Mouse (Mus musculus): ENCODE results near the gene Cct7. TPM values are rescaled to one million over a fixed set of nuclear protein-coding genes. Genes with fewer than 3 reads are reported as not detected.
"Not testable (repeated sequence)": the region's sequence is repeated elsewhere in the genome, so short reads cannot be mapped to it uniquely, and the experiment has no call there.

Cct7 gene
- polyA plus RNA-seq, 1 experiment from 2014 or later, result 157 TPM

- ATAC-seq, result no peak
- TF ChIP-seq EP300 (IDR thresholded peaks at IDR 0.05; ENCODE audit: low read depth) (no peak), CTCF (IDR thresholded peaks at IDR 0.05; ENCODE audit: low read depth) (no peak)
Observed at GRCm38 (mm10) chr6:85436631-85437030, 14.7 kb upstream of the Cct7 start.

GRCm38 (mm10) chr6:85441142-85441541 lies 10.2 kb upstream of the Cct7 start:
- Histone ChIP-seq H3K27me3 (ENCODE audit: insufficient read depth, low read length) (no peaks in the 10 kb centered on the region), H3K9ac (replicated peaks) (no peak overlapping the region), H3K4me2 (ENCODE audit: low read depth, low read length) (no peak overlapping the region), H3K4me3 (ENCODE audit: low read depth, low read length) (no peak overlapping the region), H3K4me1 (ENCODE audit: insufficient read depth) (no peaks in the 10 kb centered on the region), H3K27ac (ENCODE audit: low read depth) (no peak overlapping the region), H3K9me3 (ENCODE audit: low read length) (no peaks in the 10 kb centered on the region), H3K36me3 (replicated peaks; ENCODE audit: insufficient read depth, low read length) (peaks cover 25% of the 10 kb centered on the region)
- no peak for DNase-seq
- no peak for TF ChIP-seq EP300 (IDR thresholded peaks at IDR 0.05; ENCODE audit: low read depth)
- no peak for TF ChIP-seq CTCF (IDR thresholded peaks at IDR 0.05; ENCODE audit: low read depth)
- 74% methylated on average over 4 of the region's 4 CpGs for WGBS (ENCODE audit: insufficient replicate concordance)
- no peak for ATAC-seq

More at GRCm38 (mm10) chr6:85436631-85437030, 14.7 kb upstream of the Cct7 start:
- Histone ChIP-seq H3K9me3 (ENCODE audit: low read length) (no peaks in the 10 kb centered on the region), H3K27me3 (ENCODE audit: insufficient read depth, low read length) (no peaks in the 10 kb centered on the region), H3K4me1 (ENCODE audit: insufficient read depth) (peaks cover 13% of the 10 kb centered on the region), H3K4me3 (ENCODE audit: low read depth, low read length) (no peak overlapping the region), H3K36me3 (replicated peaks; ENCODE audit: insufficient read depth, low read length) (peaks cover 11% of the 10 kb centered on the region), H3K4me2 (ENCODE audit: low read depth, low read length) (no peak overlapping the region), H3K9ac (replicated peaks) (no peak overlapping the region), H3K27ac (ENCODE audit: low read depth) (no peak overlapping the region)
- WGBS (ENCODE audit: insufficient replicate concordance), result 81% methylated on average over 5 of the region's 6 CpGs
- no peak for DNase-seq

- no peaks in the 10 kb centered on the region for H3K4me1 ChIP-seq (ENCODE audit: insufficient read depth)
- ATAC-seq, result peak; percentile 69
- no peaks in the 10 kb centered on the region for H3K9me3 ChIP-seq (ENCODE audit: low read length)
- WGBS (ENCODE audit: insufficient replicate concordance), result 69% methylated on average over 3 of the region's 3 CpGs
- no peak overlapping the region for H3K4me3 ChIP-seq (ENCODE audit: low read depth, low read length)
- H3K4me2 ChIP-seq (ENCODE audit: low read depth, low read length), result no peak overlapping the region
- no peak overlapping the region for H3K9ac ChIP-seq (replicated peaks)
- TF ChIP-seq EP300 (IDR thresholded peaks at IDR 0.05; ENCODE audit: low read depth), result no peak
- TF ChIP-seq CTCF (IDR thresholded peaks at IDR 0.05; ENCODE audit: low read depth), result no peak
- H3K36me3 ChIP-seq (replicated peaks; ENCODE audit: insufficient read depth, low read length), result peaks cover 33% of the 10 kb centered on the region
- no peaks in the 10 kb centered on the region for H3K27me3 ChIP-seq (ENCODE audit: insufficient read depth, low read length)
- H3K27ac ChIP-seq (ENCODE audit: low read depth), result 0 out of 2 replicates have a peak overlapping the region, but pooled peaks have one; percentile 22
- no peak for DNase-seq
Observed at GRCm38 (mm10) chr6:85443488-85444233, 7.7 kb upstream of the Cct7 start.

- Histone ChIP-seq H3K4me3 (ENCODE audit: low read depth, low read length) (no peak overlapping the region), H3K27me3 (ENCODE audit: insufficient read depth, low read length) (no peaks in the 10 kb centered on the region), H3K9me3 (ENCODE audit: low read length) (no peaks in the 10 kb centered on the region), H3K4me2 (ENCODE audit: low read depth, low read length) (no peak overlapping the region), H3K4me1 (ENCODE audit: insufficient read depth) (no peaks in the 10 kb centered on the region), H3K27ac (ENCODE audit: low read depth) (no peak overlapping the region), H3K36me3 (replicated peaks; ENCODE audit: insufficient read depth, low read length) (peaks cover 33% of the 10 kb centered on the region), H3K9ac (replicated peaks) (no peak overlapping the region)
- TF ChIP-seq EP300 (IDR thresholded peaks at IDR 0.05; ENCODE audit: low read depth) (no peak), CTCF (IDR thresholded peaks at IDR 0.05; ENCODE audit: low read depth) (no peak)
- ATAC-seq, result no peak
- WGBS (ENCODE audit: insufficient replicate concordance), result 84% methylated on average over 8 of the region's 8 CpGs
- no peak for DNase-seq
Observed at GRCm38 (mm10) chr6:85444266-85444965, 6.9 kb upstream of the Cct7 start.

GRCm38 (mm10) chr6:85445286-85445685 lies 6.0 kb upstream of the Cct7 start:
- Histone ChIP-seq H3K27me3 (ENCODE audit: insufficient read depth, low read length) (no peaks in the 10 kb centered on the region), H3K9ac (replicated peaks) (no peak overlapping the region), H3K9me3 (ENCODE audit: low read length) (no peaks in the 10 kb centered on the region), H3K4me1 (ENCODE audit: insufficient read depth) (0 out of 2 replicates have a peak, but pooled peaks cover under 1% of the 10 kb centered on the region), H3K4me3 (ENCODE audit: low read depth, low read length) (no peak overlapping the region), H3K4me2 (ENCODE audit: low read depth, low read length) (no peak overlapping the region), H3K27ac (ENCODE audit: low read depth) (no peak overlapping the region), H3K36me3 (replicated peaks; ENCODE audit: insufficient read depth, low read length) (peaks cover 28% of the 10 kb centered on the region)
- DNase-seq, result no peak
- 82% methylated on average over 5 of the region's 5 CpGs for WGBS (ENCODE audit: insufficient replicate concordance)
- no peak for TF ChIP-seq EP300 (IDR thresholded peaks at IDR 0.05; ENCODE audit: low read depth)
- TF ChIP-seq CTCF (IDR thresholded peaks at IDR 0.05; ENCODE audit: low read depth), result no peak
- ATAC-seq, result no peak

- ATAC-seq (no peak), DNase-seq (no peak)
- peaks cover 8% of the 10 kb centered on the region; the same call in 1 of the 2 replicates for H3K4me1 ChIP-seq (ENCODE audit: insufficient read depth)
- peaks cover 21% of the 10 kb centered on the region for H3K36me3 ChIP-seq (replicated peaks; ENCODE audit: insufficient read depth, low read length)
- no peak overlapping the region for H3K9ac ChIP-seq (replicated peaks)
- no peak for TF ChIP-seq EP300 (IDR thresholded peaks at IDR 0.05; ENCODE audit: low read depth)
- TF ChIP-seq CTCF (IDR thresholded peaks at IDR 0.05; ENCODE audit: low read depth), result no peak
- H3K27ac ChIP-seq (ENCODE audit: low read depth), result no peak overlapping the region
- H3K4me2 ChIP-seq (ENCODE audit: low read depth, low read length), result no peak overlapping the region
- H3K4me3 ChIP-seq (ENCODE audit: low read depth, low read length), result no peak overlapping the region
- no peaks in the 10 kb centered on the region for H3K9me3 ChIP-seq (ENCODE audit: low read length)
- no peaks in the 10 kb centered on the region for H3K27me3 ChIP-seq (ENCODE audit: insufficient read depth, low read length)
- 85% methylated on average over 6 of the region's 6 CpGs for WGBS (ENCODE audit: insufficient replicate concordance)
Observed at GRCm38 (mm10) chr6:85447351-85447750, 4.0 kb upstream of the Cct7 start.

- H3K27ac ChIP-seq (ENCODE audit: low read depth); H3K9me3 ChIP-seq (ENCODE audit: low read length); H3K27me3 ChIP-seq (ENCODE audit: insufficient read depth, low read length); ATAC-seq; DNase-seq: not testable (repeated sequence)
- peak overlapping the region; percentile 78; the same call in 1 of the 2 replicates for H3K9ac ChIP-seq (replicated peaks)
- 64% methylated on average over 1 of the region's 1 CpGs for WGBS (ENCODE audit: insufficient replicate concordance)
- peaks cover 17% of the 10 kb centered on the region for H3K36me3 ChIP-seq (replicated peaks; ENCODE audit: insufficient read depth, low read length)
- peak overlapping the region; percentile 83 for H3K4me3 ChIP-seq (ENCODE audit: low read depth, low read length)
- H3K4me2 ChIP-seq (ENCODE audit: low read depth, low read length), result peak overlapping the region; percentile 97
- H3K4me1 ChIP-seq (ENCODE audit: insufficient read depth), result peaks cover 31% of the 10 kb centered on the region
Observed at GRCm38 (mm10) chr6:85450140-85450539, 1.2 kb upstream of the Cct7 start.

Data from liver, postnatal 0 days (tissue).